Mouse (Mus musculus) embryonic fibroblast, embryonic 13.5 days (primary cell): ENCODE measurements around the gene Macrod1. TPM values are rescaled to one million over a fixed set of nuclear protein-coding genes. Genes with fewer than 3 reads are reported as not detected.

Experiments used
- H3K27ac ChIP-seq: 2 replicates; pipeline ENCODE4 v1.5.1; 2012; ENCODE audit warnings: low read length, control low read depth, inconsistent platforms; ENCODE audit not compliant: insufficient read depth
- H3K4me1 ChIP-seq: 2 replicates; pipeline ENCODE4 v1.6.1; 2011; ENCODE audit warnings: low read length; ENCODE audit not compliant: control insufficient read depth, insufficient read depth
- H3K4me3 ChIP-seq: 2 replicates; pipeline ENCODE4 v1.5.1; 2011; ENCODE audit warnings: mild to moderate bottlenecking, control low read depth, low read length; ENCODE audit not compliant: insufficient read depth
- CTCF ChIP-seq: IDR thresholded peaks from 2 replicates; pipeline ENCODE4 v1.5.1; 2011; ENCODE audit warnings: mild to moderate bottlenecking, control low read depth, low read length, moderate library complexity, borderline replicate concordance; ENCODE audit not compliant: insufficient read depth
- POLR2A ChIP-seq: IDR thresholded peaks from 2 replicates; pipeline ENCODE4 v1.6.1; 2011; ENCODE audit warnings: low read depth, mild to moderate bottlenecking, control low read depth, low read length, moderate library complexity
- polyA plus RNA-seq: library from polyadenylated mRNA; stranded (reverse); fragments of >200 nt; gene quantifications from 2 replicates; pipeline ENCODE4 v1.2.4, GENCODE M21; 2011; ENCODE audit warnings: low read depth; ENCODE audit not compliant: missing spikeins, insufficient read length

Macrod1 gene
- polyA plus RNA-seq, 1 experiment, result 5.2 TPM

DNA sequence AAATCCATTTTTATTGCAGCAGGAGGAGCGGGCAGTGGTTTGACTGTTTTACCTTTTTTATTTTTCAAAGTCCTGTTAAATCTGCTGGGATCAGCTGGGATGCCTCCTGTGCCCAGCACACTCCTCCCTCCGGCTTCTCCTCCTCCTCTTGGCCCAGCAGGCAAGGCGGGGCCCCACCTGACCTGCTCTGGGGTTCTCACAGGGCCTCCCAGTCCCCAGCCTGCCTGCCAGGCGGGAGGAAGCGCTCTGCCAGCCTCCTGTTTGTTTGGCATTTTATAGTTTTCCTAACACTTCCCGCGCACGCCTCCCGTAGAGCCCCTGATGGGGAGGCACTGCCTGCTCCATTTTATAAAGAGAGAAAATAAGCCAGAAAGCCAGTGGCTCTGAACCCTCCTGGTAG lies 79.4 kb downstream of the Macrod1 start:
- Histone ChIP-seq H3K4me3 (no peak overlapping the region), H3K27ac (peak overlapping the region; percentile 71), H3K4me1 (0 out of 2 replicates have a peak, but pooled peaks cover 11% of the 10 kb centered on the region)
- no peak for TF ChIP-seq POLR2A
- TF ChIP-seq CTCF, result no peak

DNA sequence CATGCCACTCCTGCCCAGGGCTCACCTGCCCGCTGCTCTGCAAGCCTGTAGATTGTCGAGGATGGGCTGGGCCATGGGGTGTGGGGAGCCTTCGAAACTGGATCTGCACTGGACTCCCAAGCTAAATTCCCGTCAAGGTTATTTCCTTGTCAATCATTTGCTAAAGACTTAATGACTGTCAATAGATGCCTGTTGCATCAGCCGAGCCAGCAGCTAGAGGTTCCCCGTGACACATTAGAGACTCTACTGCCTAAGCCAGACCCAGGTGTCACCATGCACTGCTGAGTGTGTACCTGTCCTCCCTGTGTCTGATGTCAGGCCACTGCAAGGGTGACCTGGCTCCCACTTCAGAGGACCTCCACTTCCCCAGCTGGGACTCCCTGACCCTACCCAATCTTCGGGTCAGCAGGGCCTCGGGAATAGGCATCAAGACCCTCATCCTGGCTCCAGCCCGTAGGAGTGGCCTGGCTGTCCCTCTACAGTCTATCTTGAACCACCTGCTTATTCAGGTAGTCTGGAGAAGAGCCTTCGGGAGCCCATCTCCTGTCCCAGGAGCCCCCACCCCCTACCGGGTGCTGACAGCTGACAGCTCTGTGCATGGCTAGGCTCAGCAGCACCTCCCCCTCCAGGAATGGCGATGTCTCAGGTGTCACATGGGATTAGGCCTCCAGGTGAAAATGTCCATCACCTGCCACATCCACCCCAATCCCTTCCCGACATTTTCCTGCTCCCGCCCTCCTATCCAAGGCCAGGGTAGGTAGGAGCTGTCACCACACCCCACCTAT lies 80.3 kb downstream of the Macrod1 start:
- 0 out of 2 replicates have a peak, but pooled peaks cover 11% of the 10 kb centered on the region for H3K4me1 ChIP-seq
- no peak overlapping the region for H3K4me3 ChIP-seq
- TF ChIP-seq CTCF (no peak), POLR2A (no peak)
- H3K27ac ChIP-seq, result peak overlapping the region; percentile 71; the same call in 1 of the 2 replicates

DNA sequence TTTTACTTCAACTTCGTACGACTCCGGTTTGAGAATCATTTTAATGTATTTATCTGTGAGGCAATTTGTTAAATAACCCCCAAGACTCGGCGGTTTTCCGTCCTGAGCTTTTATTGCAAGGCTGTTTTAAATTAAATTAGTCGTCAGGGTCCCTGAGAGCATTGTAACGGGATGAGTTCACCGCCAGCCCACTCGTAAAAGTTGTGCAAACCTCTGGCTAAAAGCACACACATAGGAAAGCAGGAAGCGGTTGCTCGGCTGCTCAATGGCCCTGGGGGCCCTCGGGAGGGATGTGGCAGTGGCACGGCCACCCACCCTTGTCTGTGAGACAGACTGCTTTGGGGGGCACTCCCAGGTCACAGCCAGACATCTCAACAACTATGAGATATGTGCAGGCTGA lies 81.7 kb downstream of the Macrod1 start:
- TF ChIP-seq CTCF (no peak), POLR2A (no peak)
- no peak overlapping the region for H3K27ac ChIP-seq
- no peak overlapping the region for H3K4me3 ChIP-seq
- 0 out of 2 replicates have a peak, but pooled peaks cover 11% of the 10 kb centered on the region for H3K4me1 ChIP-seq

DNA sequence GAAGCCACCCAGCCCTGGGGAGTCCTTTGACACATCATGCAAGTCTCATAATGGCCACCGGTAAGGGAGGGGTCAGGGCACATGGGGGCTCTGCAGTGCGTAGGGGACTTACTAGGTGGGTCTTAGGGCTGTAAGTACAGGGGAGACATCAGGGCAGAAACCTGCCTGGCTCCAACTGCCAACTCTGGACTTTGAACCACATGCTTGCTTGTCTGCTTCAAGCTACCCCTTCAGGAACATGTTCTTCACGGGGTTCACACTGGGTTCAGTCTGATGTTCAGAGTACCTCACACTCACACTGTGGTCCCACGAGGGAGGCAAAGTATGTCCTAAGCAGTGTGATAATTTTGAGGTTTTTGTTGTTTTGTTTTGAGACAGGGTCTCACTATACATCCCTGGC lies 82.7 kb downstream of the Macrod1 start:
- 0 out of 2 replicates have a peak, but pooled peaks cover 8% of the 10 kb centered on the region for H3K4me1 ChIP-seq
- H3K4me3 ChIP-seq, result no peak overlapping the region
- TF ChIP-seq CTCF (no peak), POLR2A (no peak)
- no peak overlapping the region for H3K27ac ChIP-seq

DNA sequence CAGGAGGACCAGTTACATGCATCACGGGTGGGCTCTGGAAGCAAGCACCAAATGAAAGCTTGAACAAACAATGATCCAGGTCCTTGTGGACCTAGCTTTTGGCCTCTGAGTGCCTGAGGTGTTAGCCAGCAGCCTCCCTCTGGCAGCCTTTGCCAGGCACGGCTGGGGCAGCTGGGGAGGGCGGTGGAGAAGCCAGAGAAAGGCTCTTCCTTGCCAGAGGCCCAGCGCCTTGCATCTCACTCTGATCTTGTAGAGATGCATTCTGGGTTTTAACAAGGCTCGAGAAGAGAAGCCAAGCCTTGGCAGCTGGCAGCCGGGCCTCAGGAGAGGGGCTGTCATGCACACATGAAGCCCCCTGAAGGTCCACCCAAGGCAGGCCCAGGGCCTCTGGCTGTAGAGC lies 83.8 kb downstream of the Macrod1 start:
- no peak overlapping the region for H3K4me3 ChIP-seq
- no peak overlapping the region for H3K27ac ChIP-seq
- TF ChIP-seq POLR2A, result no peak
- no peak for TF ChIP-seq CTCF
- 0 out of 2 replicates have a peak, but pooled peaks cover 8% of the 10 kb centered on the region for H3K4me1 ChIP-seq

DNA sequence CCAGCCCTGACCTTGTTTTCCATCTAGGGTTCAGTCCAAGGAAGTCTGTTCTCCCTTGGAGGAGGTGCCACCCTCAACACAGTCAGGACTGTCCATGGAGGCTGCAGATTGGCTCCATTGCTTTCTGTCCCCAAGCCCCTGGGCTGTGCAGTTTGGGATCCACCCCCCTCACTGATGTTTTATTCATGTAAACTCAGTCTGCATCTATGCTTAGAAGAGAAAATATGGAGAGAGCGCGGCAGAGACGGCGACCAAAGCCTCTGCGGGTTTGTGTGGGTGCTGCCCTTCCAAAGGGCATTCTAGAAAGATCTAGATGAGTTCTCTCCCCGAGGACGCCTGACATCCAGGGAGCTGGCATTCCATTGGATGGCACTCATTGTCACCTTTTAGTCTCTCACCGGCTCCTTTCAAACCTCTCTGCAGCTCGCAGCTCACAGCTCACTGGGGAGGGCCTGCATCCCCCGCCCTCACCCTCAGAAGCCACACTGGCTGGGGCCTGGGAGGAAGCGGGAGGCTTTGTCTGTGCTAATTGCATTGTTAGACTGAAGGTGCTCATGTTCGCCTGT lies 84.3 kb downstream of the Macrod1 start:
- 0 out of 2 replicates have a peak, but pooled peaks cover 8% of the 10 kb centered on the region for H3K4me1 ChIP-seq
- TF ChIP-seq POLR2A, result no peak
- TF ChIP-seq CTCF, result no peak
- H3K4me3 ChIP-seq, result no peak overlapping the region
- H3K27ac ChIP-seq, result no peak overlapping the region

DNA sequence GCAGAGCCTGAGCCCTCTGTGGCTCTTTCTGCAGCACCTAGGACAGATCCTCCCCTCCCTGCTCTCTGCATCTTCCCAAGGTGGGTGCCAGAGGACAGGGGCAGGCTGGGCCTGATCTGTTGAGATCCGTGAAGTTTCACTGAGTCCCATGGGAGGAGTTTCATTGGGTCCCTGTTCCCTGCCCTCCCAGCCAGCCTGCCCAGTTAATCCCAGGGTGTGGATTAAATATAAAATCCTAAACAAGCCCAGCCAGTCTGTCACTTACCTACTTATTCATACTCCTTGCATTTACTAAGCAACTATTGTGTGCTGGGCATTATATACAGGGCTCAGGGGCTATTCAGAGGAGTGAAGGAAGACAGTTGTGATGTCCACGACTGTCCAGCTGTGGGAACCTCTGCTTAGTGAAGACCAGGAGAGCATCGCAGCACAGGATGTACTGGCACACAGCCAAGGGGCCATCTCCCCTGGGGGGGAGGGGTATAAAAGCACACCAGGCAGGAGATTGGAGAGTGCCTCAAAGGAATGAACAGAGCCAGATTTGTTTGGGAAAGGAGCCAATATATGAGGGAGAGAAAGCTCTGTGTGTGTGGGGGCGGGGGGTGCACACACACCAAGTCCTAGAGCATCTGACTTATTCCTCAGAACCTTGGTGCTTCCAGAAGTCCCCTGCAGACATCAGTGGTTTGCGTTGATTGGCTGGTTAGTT lies 85.8 kb downstream of the Macrod1 start:
- no peak for TF ChIP-seq POLR2A
- no peak for TF ChIP-seq CTCF
- no peak overlapping the region for H3K27ac ChIP-seq
- 0 out of 2 replicates have a peak, but pooled peaks cover 4% of the 10 kb centered on the region for H3K4me1 ChIP-seq

DNA sequence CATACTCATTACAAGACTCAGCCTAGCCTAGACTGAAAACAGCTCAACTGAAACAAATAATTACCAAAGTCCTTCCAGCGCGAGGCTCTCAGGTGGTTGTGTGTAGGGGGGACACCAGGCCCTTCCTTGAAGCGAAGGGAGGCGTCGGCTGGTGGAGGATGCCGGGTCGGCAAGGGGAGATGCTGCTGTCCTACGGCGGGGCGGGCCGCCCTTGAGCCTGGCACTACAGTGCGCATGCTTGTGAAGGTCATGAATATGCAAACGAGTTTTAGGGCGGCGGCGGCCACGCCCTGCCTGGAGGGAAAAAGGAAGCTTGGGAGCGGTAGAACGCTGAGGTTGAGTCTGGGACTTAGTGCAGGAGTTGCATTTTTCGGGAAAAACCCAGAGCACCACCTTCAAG lies 87.2 kb downstream of the Macrod1 start:
- Histone ChIP-seq H3K4me1 (no peaks in the 10 kb centered on the region), H3K27ac (no peak overlapping the region), H3K4me3 (peak overlapping the region; percentile 13; the same call in 1 of the 2 replicates)

More for the DNA sequence above, 85.8 kb downstream of the Macrod1 start:
- H3K4me3 ChIP-seq, result no peak overlapping the region

DNA sequence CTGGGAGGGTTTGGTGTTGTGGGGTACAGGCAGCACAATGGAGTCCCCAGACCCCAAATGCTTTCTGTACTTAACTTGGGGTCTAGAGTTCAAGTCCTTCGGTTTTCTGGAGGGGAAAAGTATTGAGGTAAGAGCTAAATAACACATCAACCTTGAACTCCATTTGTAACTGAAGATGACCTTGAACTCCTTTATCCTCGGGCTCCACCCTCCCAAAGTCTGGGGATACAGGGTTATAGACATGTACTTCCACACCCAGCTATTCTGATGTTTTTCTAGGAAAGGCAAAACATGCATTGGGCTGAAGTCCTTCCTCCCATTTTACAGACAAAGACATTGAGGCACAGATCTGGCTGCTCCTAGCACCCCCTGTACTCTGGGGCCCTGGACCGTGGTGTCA lies 87.8 kb downstream of the Macrod1 start:
- Histone ChIP-seq H3K4me1 (no peaks in the 10 kb centered on the region), H3K4me3 (no peak overlapping the region), H3K27ac (no peak overlapping the region)
- TF ChIP-seq POLR2A (no peak), CTCF (no peak)

More for the DNA sequence above, 87.2 kb downstream of the Macrod1 start:
- peak; percentile 58; the same call in 1 of the 2 replicates for TF ChIP-seq POLR2A
- TF ChIP-seq CTCF, result no peak
